Mouse (Mus musculus) heart, embryonic 10.5 days (tissue): ENCODE measurements at regions not wholly inside any gene's neighbourhood (a gene's known extent, or its start where the extent isn't known, plus 50 kb on each side); places are given as distances from the start of the nearest gene placed in this dataset.

Experiments used
- DNase-seq: peaks from one replicate; pipeline ENCODE4 v3.0.0-alpha.2; 2017; ENCODE audit warnings: low spot score
- H3K27ac ChIP-seq: fragments of 300-500 bp; sonication (generic); 2 replicates; pipeline ENCODE4 v1.5.1; 2016; ENCODE audit warnings: mild to moderate bottlenecking
- H3K27me3 ChIP-seq: fragments of 300-500 bp; sonication (generic); 2 replicates; pipeline ENCODE4 v1.6.1; 2016; ENCODE audit warnings: mild to moderate bottlenecking; ENCODE audit not compliant: poor library complexity, insufficient read depth, severe bottlenecking
- H3K36me3 ChIP-seq: fragments of 300-500 bp; sonication (generic); 2 replicates; pipeline ENCODE4 v1.6.1; 2016; ENCODE audit warnings: mild to moderate bottlenecking, moderate library complexity
- H3K4me1 ChIP-seq: fragments of 300-500 bp; sonication (generic); 2 replicates; pipeline ENCODE4 v1.6.1; 2016; ENCODE audit warnings: mild to moderate bottlenecking
- H3K4me3 ChIP-seq: fragments of 300-500 bp; sonication (generic); 2 replicates; pipeline ENCODE4 v1.5.1; 2016; ENCODE audit warnings: mild to moderate bottlenecking, moderate library complexity
- H3K9me3 ChIP-seq: fragments of 300-500 bp; sonication (generic); 2 replicates; pipeline ENCODE4 v1.6.1; 2016; ENCODE audit warnings: mild to moderate bottlenecking, moderate library complexity
- WGBS: fragments of 180-500 bp; shearing (Covaris S2); methylation state at CpG from one replicate; pipeline ENCODE4 v1.1.7; 2016; 5-methylcytosine and 5-hydroxymethylcytosine counted together

- Histone ChIP-seq H3K27me3 (peaks cover 8% of the 10 kb centered on the region; the same call in 1 of the 2 replicates), H3K4me3 (no peak overlapping the region), H3K27ac (no peak overlapping the region), H3K4me1 (no peaks in the 10 kb centered on the region), H3K36me3 (no peaks in the 10 kb centered on the region), H3K9me3 (no peaks in the 10 kb centered on the region)
- 57% methylated on average over 5 of the region's 5 CpGs for WGBS
- DNase-seq, result no peak
Observed at GRCm38 (mm10) chr14:33732698-33733097, 143.7 kb downstream of the Ptpn20 start.

GRCm38 (mm10) chr14:33734446-33735043 lies 145.5 kb downstream of the Ptpn20 start:
- Histone ChIP-seq H3K27ac (no peak overlapping the region), H3K36me3 (no peaks in the 10 kb centered on the region), H3K27me3 (peaks cover 8% of the 10 kb centered on the region; the same call in 1 of the 2 replicates), H3K4me1 (no peaks in the 10 kb centered on the region), H3K4me3 (no peak overlapping the region), H3K9me3 (no peaks in the 10 kb centered on the region)
- DNase-seq, result no peak
- 86% methylated on average over 5 of the region's 5 CpGs for WGBS

- no peak for DNase-seq
- no peak overlapping the region for H3K27ac ChIP-seq
- 79% methylated on average over 3 of the region's 3 CpGs for WGBS
- H3K4me3 ChIP-seq, result no peak overlapping the region
- H3K9me3 ChIP-seq, result no peaks in the 10 kb centered on the region
- no peaks in the 10 kb centered on the region for H3K36me3 ChIP-seq
- no peaks in the 10 kb centered on the region for H3K4me1 ChIP-seq
- peaks cover 8% of the 10 kb centered on the region; the same call in 1 of the 2 replicates for H3K27me3 ChIP-seq
Observed at GRCm38 (mm10) chr14:33735653-33736052, 146.6 kb downstream of the Ptpn20 start.

GRCm38 (mm10) chr14:33746181-33746580 lies 157.2 kb downstream of the Ptpn20 start:
- WGBS, result 88% methylated on average over 4 of the region's 4 CpGs
- H3K36me3 ChIP-seq, result no peaks in the 10 kb centered on the region
- no peaks in the 10 kb centered on the region for H3K27me3 ChIP-seq
- no peak overlapping the region for H3K27ac ChIP-seq
- no peaks in the 10 kb centered on the region for H3K9me3 ChIP-seq
- H3K4me3 ChIP-seq, result no peak overlapping the region
- H3K4me1 ChIP-seq, result no peaks in the 10 kb centered on the region
- DNase-seq, result no peak

- H3K27ac ChIP-seq, result no peak overlapping the region
- no peaks in the 10 kb centered on the region for H3K36me3 ChIP-seq
- WGBS, result 72% methylated on average over 7 of the region's 7 CpGs
Observed at GRCm38 (mm10) chr14:33759656-33760055, 163.7 kb upstream of the Gdf10 start.

GRCm38 (mm10) chr14:33763641-33764046 lies 159.7 kb upstream of the Gdf10 start:
- Histone ChIP-seq H3K9me3 (no peaks in the 10 kb centered on the region), H3K27me3 (no peaks in the 10 kb centered on the region), H3K4me1 (no peaks in the 10 kb centered on the region), H3K27ac (no peak overlapping the region), H3K36me3 (no peaks in the 10 kb centered on the region), H3K4me3 (no peak overlapping the region)
- DNase-seq, result peak; percentile 50
- 54% methylated on average over 3 of the region's 3 CpGs for WGBS

More at GRCm38 (mm10) chr14:33759656-33760055, 163.7 kb upstream of the Gdf10 start:
- Histone ChIP-seq H3K9me3 (no peaks in the 10 kb centered on the region), H3K4me1 (no peaks in the 10 kb centered on the region), H3K4me3 (no peak overlapping the region), H3K27me3 (no peaks in the 10 kb centered on the region)
- no peak for DNase-seq

GRCm38 (mm10) chr14:33765767-33766166 lies 157.6 kb upstream of the Gdf10 start:
- Histone ChIP-seq H3K4me3 (no peak overlapping the region), H3K27ac (no peak overlapping the region), H3K36me3 (no peaks in the 10 kb centered on the region), H3K9me3 (no peaks in the 10 kb centered on the region), H3K4me1 (no peaks in the 10 kb centered on the region), H3K27me3 (no peaks in the 10 kb centered on the region)
- DNase-seq, result no peak
- 75% methylated on average over 1 of the region's 1 CpGs for WGBS

GRCm38 (mm10) chr14:33772374-33772773 lies 151.0 kb upstream of the Gdf10 start:
- WGBS, result 82% methylated on average over 3 of the region's 3 CpGs
- DNase-seq, result no peak
- Histone ChIP-seq H3K27ac (no peak overlapping the region), H3K9me3 (no peaks in the 10 kb centered on the region), H3K27me3 (no peaks in the 10 kb centered on the region), H3K4me3 (no peak overlapping the region), H3K36me3 (no peaks in the 10 kb centered on the region), H3K4me1 (no peaks in the 10 kb centered on the region)

- 34% methylated on average over 2 of the region's 2 CpGs for WGBS
- Histone ChIP-seq H3K4me3 (no peak overlapping the region), H3K36me3 (no peaks in the 10 kb centered on the region), H3K27me3 (peaks cover 7% of the 10 kb centered on the region), H3K9me3 (no peaks in the 10 kb centered on the region), H3K27ac (no peak overlapping the region), H3K4me1 (no peaks in the 10 kb centered on the region)
- peak; percentile 63 for DNase-seq
Observed at GRCm38 (mm10) chr14:33789556-33789955, 133.8 kb upstream of the Gdf10 start.

- no peaks in the 10 kb centered on the region for H3K4me1 ChIP-seq
- no peaks in the 10 kb centered on the region for H3K9me3 ChIP-seq
- no peak for DNase-seq
- no peak overlapping the region for H3K4me3 ChIP-seq
- H3K36me3 ChIP-seq, result no peaks in the 10 kb centered on the region
- H3K27me3 ChIP-seq, result peaks cover 7% of the 10 kb centered on the region
- H3K27ac ChIP-seq, result no peak overlapping the region
- 79% methylated on average over 3 of the region's 3 CpGs for WGBS
Observed at GRCm38 (mm10) chr14:33794262-33794661, 129.1 kb upstream of the Gdf10 start.

- Histone ChIP-seq H3K27ac (no peak overlapping the region), H3K9me3 (no peaks in the 10 kb centered on the region; the same call in 1 of the 2 replicates), H3K4me3 (no peak overlapping the region), H3K27me3 (peaks cover 7% of the 10 kb centered on the region), H3K4me1 (no peaks in the 10 kb centered on the region), H3K36me3 (no peaks in the 10 kb centered on the region)
- DNase-seq, result no peak
- WGBS, result 75% methylated on average over 15 of the region's 15 CpGs
Observed at GRCm38 (mm10) chr14:33797551-33798303, 125.7 kb upstream of the Gdf10 start.

- Histone ChIP-seq H3K27ac (no peak overlapping the region), H3K36me3 (no peaks in the 10 kb centered on the region), H3K27me3 (no peaks in the 10 kb centered on the region), H3K9me3 (no peaks in the 10 kb centered on the region; the same call in 1 of the 2 replicates), H3K4me3 (no peak overlapping the region), H3K4me1 (peaks cover 22% of the 10 kb centered on the region; the same call in 1 of the 2 replicates)
- WGBS, result 83% methylated on average over 3 of the region's 3 CpGs
- no peak for DNase-seq
Observed at GRCm38 (mm10) chr14:33804321-33804720, 119.1 kb upstream of the Gdf10 start.

- no peak overlapping the region for H3K4me3 ChIP-seq
Observed at GRCm38 (mm10) chr14:33804721-33805120, 118.7 kb upstream of the Gdf10 start.

More at GRCm38 (mm10) chr14:33804721-33805120, 118.7 kb upstream of the Gdf10 start:
- no peak overlapping the region for H3K27ac ChIP-seq
- no peaks in the 10 kb centered on the region; the same call in 1 of the 2 replicates for H3K9me3 ChIP-seq
- WGBS, result 68% methylated on average over 6 of the region's 6 CpGs
- peaks cover 22% of the 10 kb centered on the region; the same call in 1 of the 2 replicates for H3K4me1 ChIP-seq
- no peak for DNase-seq
- no peaks in the 10 kb centered on the region for H3K27me3 ChIP-seq
- no peaks in the 10 kb centered on the region for H3K36me3 ChIP-seq
